Mouse (Mus musculus): ENCODE measurements at regions not wholly inside any gene's neighbourhood (a gene's known extent, or its start where the extent isn't known, plus 50 kb on each side); places are given as distances from the start of the nearest gene placed in this dataset.

DNA sequence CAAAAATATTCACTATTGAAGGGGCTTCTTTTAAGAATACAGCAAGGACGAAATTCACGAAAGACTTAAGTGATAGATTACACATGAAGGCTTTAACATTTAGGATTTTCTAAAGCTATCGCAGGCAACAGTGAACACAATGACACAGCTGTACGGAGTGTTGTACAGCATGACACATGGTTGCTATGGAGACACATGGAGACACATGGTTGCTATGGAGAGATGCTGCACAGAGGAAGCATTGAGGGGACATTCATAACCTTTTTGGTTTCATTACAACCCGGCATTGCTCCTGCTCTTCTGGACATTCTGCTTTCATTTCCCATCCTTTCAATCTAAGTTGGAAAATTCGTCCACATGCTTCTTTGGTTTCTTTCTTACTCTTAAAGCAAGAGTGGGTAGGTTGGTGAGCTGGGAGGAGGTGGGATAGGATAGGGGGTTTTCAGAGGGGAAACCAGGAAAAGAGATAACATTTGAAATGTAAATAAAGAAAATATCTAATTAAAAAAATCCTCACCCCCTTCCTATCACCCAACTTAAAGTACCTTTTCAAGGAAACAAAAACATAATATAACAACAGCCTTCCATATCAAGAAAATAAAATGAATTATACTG, 307.2 kb downstream of the Crisp4 start:
- peak; percentile 39 for DNase-seq

DNA sequence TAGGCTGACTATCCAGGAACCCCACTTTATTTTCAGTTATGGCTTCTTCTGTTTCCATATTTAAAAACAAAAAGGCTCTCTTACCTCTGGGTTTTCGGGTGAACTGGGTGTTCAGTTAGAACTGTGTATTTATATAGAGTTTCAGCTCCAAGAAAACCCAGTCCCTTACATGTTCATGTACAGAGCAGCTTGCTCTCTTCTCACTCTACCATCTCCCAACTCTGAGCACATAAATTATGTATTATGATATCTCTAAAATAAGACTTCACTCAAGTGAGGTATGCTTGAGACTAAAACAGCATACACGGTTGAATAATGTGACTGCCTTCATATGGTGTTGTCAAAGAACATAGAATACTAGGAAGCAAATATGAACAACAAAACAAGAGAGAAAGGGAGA, 319.8 kb downstream of the Crisp4 start:
- DNase-seq = no peak
